Mouse (Mus musculus): ENCODE measurements around the gene Ccl22. TPM values are rescaled to one million over a fixed set of nuclear protein-coding genes. Genes with fewer than 3 reads are reported as not detected.
A peak's percentile ranks its signal among the peaks of the same experiment; 100 is the strongest.

Ccl22 gene
- polyA plus RNA-seq, 1 experiment from 2014 or later: not detected

- H3K4me1 ChIP-seq (replicated peaks): peaks cover 28% of the 10 kb centered on the region
- no peaks in the 10 kb centered on the region for H3K36me3 ChIP-seq
- H3K4me2 ChIP-seq: no peak overlapping the region
- H3K9me3 ChIP-seq (replicated peaks): no peaks in the 10 kb centered on the region
- no peak overlapping the region for H3K27ac ChIP-seq (ENCODE audit: poor library complexity, severe bottlenecking)
- no peaks in the 10 kb centered on the region for H3K27me3 ChIP-seq (replicated peaks)
- WGBS: 61% methylated on average over 10 of the region's 10 CpGs
- H3K9ac ChIP-seq: no peak overlapping the region
- no peak for ATAC-seq (ENCODE audit: insufficient number of reproducible peaks, low FRiP score)
- no peak overlapping the region for H3K4me3 ChIP-seq
Observed at GRCm38 (mm10) chr8:94705581-94706245, 39.7 kb upstream of the Ccl22 start.

- no peak overlapping the region for H3K4me3 ChIP-seq
- H3K9me3 ChIP-seq (replicated peaks): no peaks in the 10 kb centered on the region
- H3K27me3 ChIP-seq (replicated peaks): no peaks in the 10 kb centered on the region
- H3K27ac ChIP-seq (ENCODE audit: poor library complexity, severe bottlenecking): no peak overlapping the region
- H3K9ac ChIP-seq: no peak overlapping the region
- WGBS: 54% methylated on average over 9 of the region's 9 CpGs
- peaks cover 28% of the 10 kb centered on the region for H3K4me1 ChIP-seq (replicated peaks)
- no peak for ATAC-seq (ENCODE audit: insufficient number of reproducible peaks, low FRiP score)
- H3K4me2 ChIP-seq: no peak overlapping the region
- H3K36me3 ChIP-seq: no peaks in the 10 kb centered on the region
Observed at GRCm38 (mm10) chr8:94706732-94707395, 38.5 kb upstream of the Ccl22 start.

GRCm38 (mm10) chr8:94710336-94710735 is 35.1 kb upstream of the Ccl22 start:
- peaks cover 3% of the 10 kb centered on the region; the same call in 1 of the 2 replicates for H3K27me3 ChIP-seq (replicated peaks)
- H3K36me3 ChIP-seq: no peaks in the 10 kb centered on the region
- H3K9me3 ChIP-seq (replicated peaks): no peaks in the 10 kb centered on the region
- H3K4me3 ChIP-seq: no peak overlapping the region
- H3K9ac ChIP-seq: no peak overlapping the region
- H3K4me2 ChIP-seq: no peak overlapping the region
- peaks cover 21% of the 10 kb centered on the region for H3K4me1 ChIP-seq (replicated peaks)
- no peak for ATAC-seq (ENCODE audit: insufficient number of reproducible peaks, low FRiP score)
- WGBS: 63% methylated on average over 8 of the region's 8 CpGs
- H3K27ac ChIP-seq (ENCODE audit: poor library complexity, severe bottlenecking): no peak overlapping the region

GRCm38 (mm10) chr8:94711160-94711718 is 34.2 kb upstream of the Ccl22 start:
- H3K9ac ChIP-seq: no peak overlapping the region
- no peaks in the 10 kb centered on the region for H3K9me3 ChIP-seq (replicated peaks)
- H3K27ac ChIP-seq (ENCODE audit: poor library complexity, severe bottlenecking): no peak overlapping the region
- no peak overlapping the region for H3K4me2 ChIP-seq
- H3K27me3 ChIP-seq (replicated peaks): peaks cover 3% of the 10 kb centered on the region; the same call in 1 of the 2 replicates
- H3K36me3 ChIP-seq: no peaks in the 10 kb centered on the region
- H3K4me3 ChIP-seq: no peak overlapping the region
- WGBS: 46% methylated on average over 5 of the region's 5 CpGs
- ATAC-seq (ENCODE audit: insufficient number of reproducible peaks, low FRiP score): no peak
- peaks cover 12% of the 10 kb centered on the region for H3K4me1 ChIP-seq (replicated peaks)

GRCm38 (mm10) chr8:94714556-94714955 is 30.8 kb upstream of the Ccl22 start:
- 56% methylated on average over 5 of the region's 5 CpGs for WGBS
- H3K9ac ChIP-seq: no peak overlapping the region
- H3K4me3 ChIP-seq: no peak overlapping the region
- no peak overlapping the region for H3K4me2 ChIP-seq
- no peak overlapping the region for H3K27ac ChIP-seq (ENCODE audit: poor library complexity, severe bottlenecking)
- H3K4me1 ChIP-seq (replicated peaks): no peaks in the 10 kb centered on the region
- H3K9me3 ChIP-seq (replicated peaks): no peaks in the 10 kb centered on the region
- H3K27me3 ChIP-seq (replicated peaks): peaks cover 3% of the 10 kb centered on the region; the same call in 1 of the 2 replicates
- H3K36me3 ChIP-seq: no peaks in the 10 kb centered on the region
- ATAC-seq (ENCODE audit: insufficient number of reproducible peaks, low FRiP score): no peak

GRCm38 (mm10) chr8:94715871-94716270 is 29.5 kb upstream of the Ccl22 start:
- Histone ChIP-seq H3K9me3 (replicated peaks) (no peaks in the 10 kb centered on the region), H3K9ac (no peak overlapping the region), H3K4me3 (no peak overlapping the region), H3K4me1 (replicated peaks) (no peaks in the 10 kb centered on the region), H3K27me3 (replicated peaks) (peaks cover 3% of the 10 kb centered on the region; the same call in 1 of the 2 replicates), H3K27ac (ENCODE audit: poor library complexity, severe bottlenecking) (no peak overlapping the region), H3K36me3 (no peaks in the 10 kb centered on the region), H3K4me2 (no peak overlapping the region)
- 87% methylated on average over 3 of the region's 3 CpGs for WGBS
- ATAC-seq (ENCODE audit: insufficient number of reproducible peaks, low FRiP score): no peak

GRCm38 (mm10) chr8:94716841-94717240 is 28.5 kb upstream of the Ccl22 start:
- H3K27me3 ChIP-seq (replicated peaks): peaks cover 3% of the 10 kb centered on the region; the same call in 1 of the 2 replicates
- H3K9me3 ChIP-seq (replicated peaks): no peaks in the 10 kb centered on the region
- no peaks in the 10 kb centered on the region for H3K4me1 ChIP-seq (replicated peaks)
- H3K36me3 ChIP-seq: no peaks in the 10 kb centered on the region
- no peak overlapping the region for H3K4me2 ChIP-seq
- ATAC-seq (ENCODE audit: insufficient number of reproducible peaks, low FRiP score): no peak
- H3K9ac ChIP-seq: no peak overlapping the region
- H3K27ac ChIP-seq (ENCODE audit: poor library complexity, severe bottlenecking): no peak overlapping the region
- WGBS: 79% methylated on average over 1 of the region's 1 CpGs
- H3K4me3 ChIP-seq: no peak overlapping the region

- WGBS: 82% methylated on average over 5 of the region's 5 CpGs
- H3K9me3 ChIP-seq (replicated peaks): no peaks in the 10 kb centered on the region
- no peak for ATAC-seq (ENCODE audit: insufficient number of reproducible peaks, low FRiP score)
- no peak overlapping the region for H3K27ac ChIP-seq (ENCODE audit: poor library complexity, severe bottlenecking)
- no peaks in the 10 kb centered on the region for H3K36me3 ChIP-seq
- H3K27me3 ChIP-seq (replicated peaks): no peaks in the 10 kb centered on the region
- peaks cover 5% of the 10 kb centered on the region; the same call in 1 of the 2 replicates for H3K4me1 ChIP-seq (replicated peaks)
- H3K4me2 ChIP-seq: no peak overlapping the region
- no peak overlapping the region for H3K4me3 ChIP-seq
- no peak overlapping the region for H3K9ac ChIP-seq
Observed at GRCm38 (mm10) chr8:94725998-94726397, 19.4 kb upstream of the Ccl22 start.

- Histone ChIP-seq H3K4me3 (no peak overlapping the region), H3K4me1 (replicated peaks) (peaks cover 11% of the 10 kb centered on the region; the same call in 1 of the 2 replicates), H3K9ac (no peak overlapping the region), H3K9me3 (replicated peaks) (no peaks in the 10 kb centered on the region), H3K27ac (ENCODE audit: poor library complexity, severe bottlenecking) (no peak overlapping the region), H3K4me2 (no peak overlapping the region), H3K36me3 (no peaks in the 10 kb centered on the region), H3K27me3 (replicated peaks) (no peaks in the 10 kb centered on the region)
- no peak for ATAC-seq (ENCODE audit: insufficient number of reproducible peaks, low FRiP score)
- 52% methylated on average over 4 of the region's 4 CpGs for WGBS
Observed at GRCm38 (mm10) chr8:94729301-94729700, 16.1 kb upstream of the Ccl22 start.

- Histone ChIP-seq H3K27me3 (replicated peaks) (no peaks in the 10 kb centered on the region), H3K4me3 (no peak overlapping the region), H3K36me3 (no peaks in the 10 kb centered on the region), H3K9ac (no peak overlapping the region), H3K4me2 (no peak overlapping the region), H3K9me3 (replicated peaks) (no peaks in the 10 kb centered on the region), H3K4me1 (replicated peaks) (peaks cover 21% of the 10 kb centered on the region; the same call in 1 of the 2 replicates), H3K27ac (ENCODE audit: poor library complexity, severe bottlenecking) (peak overlapping the region; percentile 31; the same call in 1 of the 2 replicates)
- WGBS: 56% methylated on average over 5 of the region's 5 CpGs
- peak; percentile 89 for ATAC-seq (ENCODE audit: insufficient number of reproducible peaks, low FRiP score)
Observed at GRCm38 (mm10) chr8:94733821-94734465, 11.4 kb upstream of the Ccl22 start.
